Mouse (Mus musculus) MEL (cell line): ENCODE measurements around the gene Tmem170b. TPM values are rescaled to one million over a fixed set of nuclear protein-coding genes. Genes with fewer than 3 reads are reported as not detected.

Source experiments
- DNase-seq: peaks from one replicate; pipeline ENCODE4 v3.0.0; 2011; ENCODE audit warnings: low read depth, low spot score
- H3K27ac ChIP-seq: 2 replicates; pipeline ENCODE4 v1.5.1; 2012; ENCODE audit warnings: low read depth, mild to moderate bottlenecking, control low read depth, low read length, moderate library complexity; ENCODE audit not compliant: control insufficient read depth
- H3K27me3 ChIP-seq, 2 experiments: fragments of 150-350 bp in 1 of 2; sonication (generic) in 1 of 2; 2 replicates each; pipeline ENCODE4 v1.6.1; 2012; ENCODE audit warnings: low read length in 2 of 2, mild to moderate bottlenecking in 2 of 2, improper control_type of control experiment in 1 of 2, moderate library complexity in 1 of 2; ENCODE audit not compliant: insufficient read depth in 2 of 2, control insufficient read depth in 1 of 2
- H3K36me3 ChIP-seq, 2 experiments: 2 replicates each; pipeline ENCODE4 v1.6.1; 2012 to 2014; ENCODE audit warnings: low read length in 2 of 2, improper control_type of control experiment in 1 of 2, inconsistent platforms in 1 of 2, mild to moderate bottlenecking in 1 of 2; ENCODE audit not compliant: insufficient read depth in 2 of 2, control insufficient read depth in 1 of 2
- H3K4me1 ChIP-seq, 2 experiments: fragments of 150-350 bp in 1 of 2; sonication (generic) in 1 of 2; 2 replicates each; pipeline ENCODE4 v1.6.1; 2012; ENCODE audit warnings: low read length in 2 of 2, improper control_type of control experiment in 1 of 2, mild to moderate bottlenecking in 1 of 2; ENCODE audit not compliant: insufficient read depth in 2 of 2, control insufficient read depth in 1 of 2
- H3K4me3 ChIP-seq, 2 experiments: fragments of 150-350 bp in 1 of 2; sonication (generic) in 1 of 2; 2 replicates each; pipeline ENCODE4 v1.5.1; 2012; ENCODE audit warnings: low read depth in 2 of 2, low read length in 2 of 2, mild to moderate bottlenecking in 2 of 2, moderate library complexity in 2 of 2, control low read depth in 1 of 2, improper control_type of control experiment in 1 of 2; ENCODE audit not compliant: control insufficient read depth in 1 of 2, insufficient read depth in 1 of 2
- H3K79me2 ChIP-seq: 2 replicates; pipeline ENCODE4 v1.6.1; 2012; ENCODE audit warnings: mild to moderate bottlenecking, low read length, moderate library complexity; ENCODE audit not compliant: control insufficient read depth, poor library complexity, insufficient read depth
- H3K9ac ChIP-seq: 2 replicates; pipeline ENCODE4 v1.6.1; 2012; ENCODE audit warnings: low read depth, mild to moderate bottlenecking, control low read depth, low read length, moderate library complexity; ENCODE audit not compliant: control insufficient read depth, poor library complexity, severe bottlenecking
- H3K9me3 ChIP-seq: fragments of 150-350 bp; sonication (generic); replicated peaks from 2 replicates; pipeline ENCODE4 v1.6.1; 2012; ENCODE audit warnings: mild to moderate bottlenecking, low read length, improper control_type of control experiment, moderate library complexity; ENCODE audit not compliant: insufficient read depth
- BHLHE40 ChIP-seq: IDR thresholded peaks from 2 replicates; pipeline ENCODE4 v1.6.1; 2012; ENCODE audit warnings: low read depth, mild to moderate bottlenecking, inconsistent platforms, low read length, improper control_type of control experiment, borderline replicate concordance
- CTCF ChIP-seq, 3 experiments: IDR thresholded peaks in 2 of 3; conservative IDR thresholded peaks in 1 of 3; 2 replicates each; pipeline ENCODE4 v1.5.1; 2011 to 2012; ENCODE audit warnings: low read length in 3 of 3, low read depth in 2 of 3, mild to moderate bottlenecking in 2 of 3, improper control_type of control experiment in 1 of 3, inconsistent platforms in 1 of 3, mixed read lengths in 1 of 3, moderate library complexity in 1 of 3; ENCODE audit not compliant: control insufficient read depth in 1 of 3, insufficient read depth in 1 of 3, poor library complexity in 1 of 3, severe bottlenecking in 1 of 3
- ELF1 ChIP-seq: IDR thresholded peaks from 2 replicates; pipeline ENCODE4 v1.6.1; 2014; ENCODE audit warnings: low read depth, mild to moderate bottlenecking, inconsistent platforms, low read length, improper control_type of control experiment, moderate library complexity
- EP300 ChIP-seq, 2 experiments: IDR thresholded peaks; 2 replicates each; pipeline ENCODE4 v1.6.1; 2011; ENCODE audit warnings: improper control_type of control experiment in 2 of 2, low read length in 2 of 2, low read depth in 1 of 2, mild to moderate bottlenecking in 1 of 2
- ETS1 ChIP-seq: IDR thresholded peaks from 2 replicates; pipeline ENCODE4 v1.6.1; 2012; ENCODE audit warnings: low read depth, mild to moderate bottlenecking, inconsistent platforms, low read length, improper control_type of control experiment, moderate library complexity
- GABPA ChIP-seq: IDR thresholded peaks from 2 replicates; pipeline ENCODE4 v1.6.1; 2012; ENCODE audit warnings: low read depth, mild to moderate bottlenecking, inconsistent platforms, low read length, improper control_type of control experiment, moderate library complexity
- GATA1 ChIP-seq: IDR thresholded peaks from 2 replicates; pipeline ENCODE4 v1.6.1; 2011; ENCODE audit warnings: low read depth, low read length, improper control_type of control experiment
- HCFC1 ChIP-seq: IDR thresholded peaks from 2 replicates; pipeline ENCODE4 v1.6.1; 2012; ENCODE audit warnings: low read depth, mild to moderate bottlenecking, inconsistent platforms, low read length, improper control_type of control experiment, moderate library complexity
- MAX ChIP-seq: IDR thresholded peaks from 2 replicates; pipeline ENCODE4 v1.6.1; 2011; ENCODE audit warnings: low read length, improper control_type of control experiment
- MYC ChIP-seq: IDR thresholded peaks from 2 replicates; pipeline ENCODE4 v1.6.1; 2011; ENCODE audit warnings: low read depth, mild to moderate bottlenecking, low read length, improper control_type of control experiment, moderate library complexity
- NELFE ChIP-seq: IDR thresholded peaks from 2 replicates; pipeline ENCODE4 v1.6.1; 2011; ENCODE audit warnings: low read depth, low read length, improper control_type of control experiment
- NRF1 ChIP-seq: IDR thresholded peaks from 2 replicates; pipeline ENCODE4 v1.6.1; 2014; ENCODE audit warnings: low read depth, mild to moderate bottlenecking, inconsistent platforms, low read length, improper control_type of control experiment, moderate library complexity; ENCODE audit not compliant: poor library complexity, insufficient read depth, severe bottlenecking
- POLR2AphosphoS5 ChIP-seq: IDR thresholded peaks from 2 replicates; pipeline ENCODE4 v1.6.1; 2012; ENCODE audit warnings: low read depth, borderline replicate concordance, mild to moderate bottlenecking, inconsistent platforms, low read length, moderate library complexity, mixed read lengths
- RAD21 ChIP-seq: IDR thresholded peaks from 2 replicates; pipeline ENCODE4 v1.6.1; 2011; ENCODE audit warnings: mild to moderate bottlenecking, low read depth, low read length, improper control_type of control experiment
- SIN3A ChIP-seq: IDR thresholded peaks from 2 replicates; pipeline ENCODE4 v1.6.1; 2012; ENCODE audit warnings: low read length, improper control_type of control experiment, inconsistent platforms
- SMC3 ChIP-seq: IDR thresholded peaks from 2 replicates; pipeline ENCODE4 v1.6.1; 2011; ENCODE audit warnings: low read depth, low read length, improper control_type of control experiment
- TBP ChIP-seq: IDR thresholded peaks from 2 replicates; pipeline ENCODE4 v1.8.0; 2011; ENCODE audit warnings: low read depth, low read length, improper control_type of control experiment
- TCF12 ChIP-seq: IDR thresholded peaks from 2 replicates; pipeline ENCODE4 v1.6.1; 2014; ENCODE audit warnings: low read depth, mild to moderate bottlenecking, inconsistent platforms, low read length, improper control_type of control experiment, moderate library complexity
- USF1 ChIP-seq: IDR thresholded peaks from 2 replicates; pipeline ENCODE4 v1.6.1; 2014; ENCODE audit warnings: low read depth, mild to moderate bottlenecking, inconsistent platforms, low read length, improper control_type of control experiment, moderate library complexity
- USF2 ChIP-seq, 2 experiments: IDR thresholded peaks; 2 replicates each; pipeline ENCODE4 v1.6.1; 2011 to 2012; ENCODE audit warnings: improper control_type of control experiment in 2 of 2, low read length in 2 of 2, borderline replicate concordance in 1 of 2, inconsistent platforms in 1 of 2, low read depth in 1 of 2, mild to moderate bottlenecking in 1 of 2; ENCODE audit not compliant: insufficient read depth in 1 of 2
- ZC3H11A ChIP-seq: IDR thresholded peaks from 2 replicates; pipeline ENCODE4 v1.6.1; 2012; ENCODE audit warnings: low read depth, mild to moderate bottlenecking, inconsistent platforms, low read length, improper control_type of control experiment
- polyA plus RNA-seq, 2 experiments: library from polyadenylated mRNA; stranded (reverse) in 1 of 2; unstranded in 1 of 2; fragments of >175 nt in 1 of 2; fragments of >200 nt in 1 of 2; gene quantifications; 2 replicates each; pipeline versions ENCODE4 v1.2.1 to v1.2.4; 2012; ENCODE audit warnings: low replicate concordance in 2 of 2, low read depth in 1 of 2; ENCODE audit not compliant: insufficient read length in 2 of 2, insufficient read depth in 1 of 2, missing spikeins in 1 of 2
- total RNA-seq: library from RNA; depleted of rRNA; stranded (reverse); fragments of 300-350 nt; gene quantifications from 2 replicates; pipeline ENCODE4 v1.2.3, GENCODE M21; 2012

Tmem170b gene
- total and polyA plus RNA-seq, 3 experiments: 5.2 to 7.0 TPM; not detected in 1

GRCm38 (mm10) chr13:41569776-41570175 lies 35.9 kb upstream of the Tmem170b start:
- no peaks in the 10 kb centered on the region for H3K79me2 ChIP-seq
- H3K9ac ChIP-seq: no peak overlapping the region
- H3K27ac ChIP-seq: no peak overlapping the region
- H3K27me3 ChIP-seq: no peaks in the 10 kb centered on the region; a peak in 2 of 4 replicates
- H3K4me3 ChIP-seq: no peak overlapping the region
- DNase-seq: no peak
- H3K9me3 ChIP-seq: no peaks in the 10 kb centered on the region
- H3K4me1 ChIP-seq: no peaks in the 10 kb centered on the region
- H3K36me3 ChIP-seq: no peaks in the 10 kb centered on the region
- TF ChIP-seq SIN3A (no peak), HCFC1 (no peak), POLR2AphosphoS5 (no peak), NELFE (no peak), NRF1 (no peak), EP300 (IDR thresholded peaks at IDR 0.05; ENCODE audit: low read depth in 1 of 2, low read length in 2 of 2) (no peak), GABPA (no peak), MYC (no peak), ELF1 (no peak), SMC3 (no peak), MAX (no peak), USF1 (no peak), ETS1 (no peak), GATA1 (no peak), BHLHE40 (no peak), TBP (no peak), TCF12 (no peak)

- DNase-seq: peak; percentile 87
Observed at GRCm38 (mm10) chr13:41571368-41572350, 34.0 kb upstream of the Tmem170b start.

More at GRCm38 (mm10) chr13:41571368-41572350, 34.0 kb upstream of the Tmem170b start:
- Histone ChIP-seq H3K27me3 (peaks cover 0 to 1% of the 10 kb centered on the region in 2 experiments; a peak in 2 of 4 replicates), H3K9me3 (no peaks in the 10 kb centered on the region), H3K27ac (no peak overlapping the region), H3K9ac (no peak overlapping the region), H3K4me1 (no peaks in the 10 kb centered on the region), H3K36me3 (no peaks in the 10 kb centered on the region), H3K4me3 (no peak overlapping the region), H3K79me2 (no peaks in the 10 kb centered on the region)
- no peak for TF ChIP-seq USF2 (IDR thresholded peaks at IDR 0.05; ENCODE audit: borderline replicate concordance in 1 of 2, insufficient read depth in 1 of 2, low read depth in 1 of 2, low read length in 2 of 2)
- TF ChIP-seq ZC3H11A: peak; percentile 94
- TF ChIP-seq CTCF (IDR thresholded peaks at IDR 0.05 in 2 of 3, conservative IDR thresholded peaks at IDR 0.05 in 1 of 3; ENCODE audit: control insufficient read depth in 1 of 3, insufficient read depth in 1 of 3, low read depth in 2 of 3, low read length in 3 of 3, poor library complexity in 1 of 3, severe bottlenecking in 1 of 3): peak; percentile 68 to 100 (median 79)
- TF ChIP-seq RAD21: peak; percentile 99
- TF ChIP-seq TBP: 0 out of 2 replicates have a peak, but pooled peaks have one; percentile 31
- peak; percentile 98 for TF ChIP-seq SMC3
